Mouse (Mus musculus) cerebellum, adult 2 months (tissue): ENCODE results near the gene Piezo1. TPM values are rescaled to one million over a fixed set of nuclear protein-coding genes. Genes with fewer than 3 reads are reported as not detected.

Experiments used
- DNase-seq, 2 experiments: peaks; one replicate each; pipeline ENCODE4 v3.0.0; 2021
- H3K27ac ChIP-seq: fragments of 200-500 bp; 2 replicates; pipeline ENCODE4 v1.5.1; 2012; ENCODE audit warnings: low read length, control low read depth, inconsistent platforms; ENCODE audit not compliant: insufficient read depth
- H3K27me3 ChIP-seq: fragments of 200-500 bp; 2 replicates; pipeline ENCODE4 v1.6.1; 2012; ENCODE audit warnings: inconsistent platforms, mild to moderate bottlenecking, low read length, moderate library complexity; ENCODE audit not compliant: control insufficient read depth, insufficient read depth
- H3K4me1 ChIP-seq: fragments of 200-500 bp; 2 replicates; pipeline ENCODE4 v1.6.1; 2011; ENCODE audit warnings: low read length; ENCODE audit not compliant: control insufficient read depth, insufficient read depth
- H3K4me3 ChIP-seq: fragments of 200-500 bp; replicated peaks from 2 replicates; pipeline ENCODE3; 2011; ENCODE audit warnings: mild to moderate bottlenecking, low read depth, low read length, control low read depth; ENCODE audit not compliant: insufficient read depth
- CTCF ChIP-seq: fragments of 200-500 bp; IDR thresholded peaks from 2 replicates; pipeline ENCODE4 v1.5.1; 2011; ENCODE audit warnings: low read depth, mild to moderate bottlenecking, control low read depth, low read length, moderate library complexity, borderline replicate concordance; ENCODE audit not compliant: insufficient read depth
- POLR2A ChIP-seq: fragments of 200-500 bp; IDR thresholded peaks from 2 replicates; pipeline ENCODE4 v1.6.1; 2011; ENCODE audit warnings: low read length, control low read depth, borderline replicate concordance; ENCODE audit not compliant: insufficient read depth
- WGBS: fragments of 180-500 bp; shearing (Covaris S2); methylation state at CpG from one replicate; pipeline ENCODE4 v1.1.7; 2018; 5-methylcytosine and 5-hydroxymethylcytosine counted together
- polyA plus RNA-seq: library from polyadenylated mRNA; depleted of rRNA; stranded (reverse); fragments of >200 nt; gene quantifications from 2 replicates; pipeline ENCODE4 v1.2.3, GENCODE M21; 2012

The Piezo1 gene
- polyA plus RNA-seq, 1 experiment, result 4.5 TPM

DNA sequence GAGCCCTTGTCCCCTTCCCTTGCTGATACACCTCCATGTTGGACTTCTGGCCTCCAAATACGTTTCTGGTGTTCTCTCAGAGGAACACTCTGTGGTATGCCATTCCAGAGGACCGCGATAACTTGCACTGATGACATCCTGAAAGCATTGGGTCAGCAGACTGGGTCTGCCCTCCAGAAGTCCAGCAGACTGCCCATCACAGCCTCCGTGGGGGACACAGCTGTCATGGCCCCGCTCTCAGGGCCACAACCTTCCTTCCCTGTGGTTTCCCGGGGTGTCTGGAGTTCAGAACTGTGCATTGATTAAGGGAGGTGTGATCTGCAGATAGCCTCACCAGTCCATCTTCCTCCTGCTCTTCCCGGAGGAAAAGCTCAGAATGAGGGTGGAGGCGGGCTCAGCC lies 88.6 kb downstream of the Piezo1 start:
- no peak for DNase-seq
- Histone ChIP-seq H3K27me3 (no peaks in the 10 kb centered on the region), H3K27ac (no peak overlapping the region), H3K4me1 (peaks cover 5% of the 10 kb centered on the region; the same call in 1 of the 2 replicates), H3K4me3 (no peak overlapping the region)
- WGBS, result 78% methylated on average over 8 of the region's 8 CpGs
- TF ChIP-seq POLR2A, result no peak
- TF ChIP-seq CTCF, result no peak

- TF ChIP-seq CTCF (no peak), POLR2A (no peak)
- 64% methylated on average over 11 of the region's 11 CpGs for WGBS
- Histone ChIP-seq H3K27me3 (no peaks in the 10 kb centered on the region), H3K4me3 (no peak overlapping the region), H3K4me1 (peaks cover 5% of the 10 kb centered on the region; the same call in 1 of the 2 replicates), H3K27ac (no peak overlapping the region)
- DNase-seq, result no peak
Observed at GRCm38 (mm10) chr8:122461473-122462148, 89.5 kb downstream of the Piezo1 start.

GRCm38 (mm10) chr8:122460524-122461472 lies 90.3 kb downstream of the Piezo1 start, which contains the start of gene Snai3:
Gene Snai3 (minus strand): TSS chr8:122460733.
- 5% methylated on average over 56 of the region's 56 CpGs for WGBS
- Histone ChIP-seq H3K4me1 (peaks cover 5% of the 10 kb centered on the region; the same call in 1 of the 2 replicates), H3K4me3 (peak within 1 kb of the TSS; percentile 45), H3K27me3 (no peaks in the 10 kb centered on the region), H3K27ac (no peak within 1 kb of the TSS)
- peak; percentile 72 to 78 for DNase-seq
- TF ChIP-seq CTCF, result no peak
- TF ChIP-seq POLR2A, result no peak; the same call in 1 of the 2 replicates

DNA sequence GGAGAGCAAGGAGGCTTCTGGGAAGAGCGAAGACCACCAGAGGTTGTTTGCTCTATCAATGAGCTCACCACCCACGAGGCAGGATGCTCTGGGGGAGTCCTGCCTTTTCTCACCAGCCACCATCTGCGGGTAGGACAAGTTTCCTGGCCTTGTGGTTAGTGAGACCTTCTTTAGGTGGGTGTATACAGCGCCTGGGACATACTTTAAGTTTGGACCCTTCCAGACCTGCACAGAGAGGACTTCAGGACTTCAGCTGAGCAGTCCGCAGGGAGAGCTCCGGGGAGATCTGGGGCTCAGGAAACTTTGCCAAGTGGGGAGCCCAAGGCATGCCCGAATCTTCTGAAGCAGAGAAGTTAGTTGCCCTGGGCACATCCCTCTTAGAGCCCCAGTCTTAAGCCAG lies 91.1 kb downstream of the Piezo1 start:
- peak overlapping the region; percentile 42 for H3K4me3 ChIP-seq
- H3K27me3 ChIP-seq, result no peaks in the 10 kb centered on the region
- WGBS, result 22% methylated on average over 7 of the region's 7 CpGs
- TF ChIP-seq POLR2A (no peak), CTCF (no peak)
- no peak for DNase-seq
- H3K27ac ChIP-seq, result no peak overlapping the region
- H3K4me1 ChIP-seq, result peaks cover 5% of the 10 kb centered on the region; the same call in 1 of the 2 replicates

DNA sequence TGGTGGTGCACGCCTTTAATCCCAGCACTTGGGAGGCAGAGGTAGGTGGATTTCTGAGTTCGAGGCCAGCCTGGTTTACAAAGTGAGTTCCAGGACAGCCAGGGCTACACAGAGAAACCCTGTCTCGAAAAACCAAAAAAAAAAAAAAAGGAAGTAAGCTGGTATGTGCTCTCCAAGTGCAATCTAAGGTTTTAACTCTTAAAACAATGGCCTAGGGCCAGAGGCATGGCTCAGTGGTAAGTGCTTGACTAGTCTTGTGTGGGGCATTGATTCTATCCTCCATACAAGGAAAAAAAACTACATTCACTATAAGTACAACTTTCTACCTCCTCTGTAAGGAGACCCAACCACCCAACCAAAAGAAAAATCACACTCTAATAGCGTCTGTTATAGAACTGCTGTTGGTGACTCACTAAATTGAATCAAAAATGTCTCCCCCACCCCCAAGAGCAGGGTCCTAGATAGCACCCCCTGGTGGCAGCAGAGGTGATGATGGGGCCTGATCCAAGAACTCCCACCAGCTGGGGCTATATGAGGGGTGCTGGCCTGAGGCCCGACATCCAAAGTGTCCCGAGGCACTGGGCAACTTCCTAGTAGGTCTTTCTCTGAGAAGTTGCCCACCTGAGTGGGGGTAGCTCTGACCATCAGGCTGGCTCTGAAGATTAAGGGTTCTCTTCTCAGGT lies 91.8 kb downstream of the Piezo1 start:
- no peak for DNase-seq
- WGBS, result 55% methylated on average over 6 of the region's 6 CpGs
- no peaks in the 10 kb centered on the region for H3K27me3 ChIP-seq
- no peak overlapping the region for H3K4me3 ChIP-seq
- H3K27ac ChIP-seq, result no peak overlapping the region
- H3K4me1 ChIP-seq, result peaks cover 5% of the 10 kb centered on the region; the same call in 1 of the 2 replicates
- TF ChIP-seq CTCF (peak; percentile 24; the same call in 1 of the 2 replicates), POLR2A (no peak)

- TF ChIP-seq POLR2A (no peak), CTCF (no peak)
- 73% methylated on average over 11 of the region's 11 CpGs for WGBS
- no peak overlapping the region for H3K4me3 ChIP-seq
- H3K27me3 ChIP-seq, result no peaks in the 10 kb centered on the region
- H3K27ac ChIP-seq, result no peak overlapping the region
- DNase-seq, result no peak
- H3K4me1 ChIP-seq, result peaks cover 5% of the 10 kb centered on the region; the same call in 1 of the 2 replicates
Observed at GRCm38 (mm10) chr8:122457171-122457570, 94.0 kb downstream of the Piezo1 start.

- TF ChIP-seq POLR2A, result no peak
- TF ChIP-seq CTCF, result no peak
- Histone ChIP-seq H3K4me1 (no peaks in the 10 kb centered on the region), H3K4me3 (no peak overlapping the region), H3K27ac (no peak overlapping the region), H3K27me3 (no peaks in the 10 kb centered on the region)
- 43% methylated on average over 6 of the region's 6 CpGs for WGBS
- no peak for DNase-seq
Observed at GRCm38 (mm10) chr8:122454409-122454808, 96.7 kb downstream of the Piezo1 start.
